Mouse (Mus musculus) lung, adult 2 months (tissue): ENCODE measurements at regions not wholly inside any gene's neighbourhood (a gene's known extent, or its start where the extent isn't known, plus 50 kb on each side); places are given as distances from the start of the nearest gene placed in this dataset.

Experiments
- DNase-seq: peaks from one replicate; pipeline ENCODE4 v3.0.0; 2022
- H3K4me1 ChIP-seq: fragments of 200-500 bp; 2 replicates; pipeline ENCODE4 v1.6.1; 2011; ENCODE audit warnings: low read length; ENCODE audit not compliant: control insufficient read depth, insufficient read depth
- H3K4me3 ChIP-seq: fragments of 200-500 bp; replicated peaks from 2 replicates; pipeline ENCODE3; 2011; ENCODE audit warnings: low read depth, mild to moderate bottlenecking, control low read depth, low read length; ENCODE audit errors: extremely low read depth
- CTCF ChIP-seq: fragments of 200-500 bp; IDR thresholded peaks from 2 replicates; pipeline ENCODE4 v1.5.1; 2011; ENCODE audit warnings: mild to moderate bottlenecking, low read length, control low read depth; ENCODE audit not compliant: insufficient read depth
- POLR2A ChIP-seq: fragments of 200-500 bp; IDR thresholded peaks from 2 replicates; pipeline ENCODE4 v1.6.1; 2011; ENCODE audit warnings: low read depth, mild to moderate bottlenecking, control low read depth, low read length, borderline replicate concordance; ENCODE audit errors: extremely low read depth
- WGBS: fragments of 180-500 bp; shearing (Covaris S2); methylation state at CpG from one replicate; pipeline ENCODE4 v1.1.7; 2018; 5-methylcytosine and 5-hydroxymethylcytosine counted together

GRCm38 (mm10) chr14:31960201-31960854, 68.5 kb upstream of the Galnt15 start:
- Histone ChIP-seq H3K4me1 (peaks cover 10% of the 10 kb centered on the region), H3K4me3 (no peak overlapping the region)
- TF ChIP-seq CTCF (no peak), POLR2A (no peak)
- DNase-seq = no peak
- 63% methylated on average over 9 of the region's 9 CpGs for WGBS

GRCm38 (mm10) chr14:31961442-31961841, 67.3 kb upstream of the Galnt15 start:
- no peak for DNase-seq
- TF ChIP-seq POLR2A (no peak), CTCF (no peak)
- peaks cover 10% of the 10 kb centered on the region for H3K4me1 ChIP-seq
- 44% methylated on average over 5 of the region's 5 CpGs for WGBS
- no peak overlapping the region for H3K4me3 ChIP-seq

- no peak for DNase-seq
- Histone ChIP-seq H3K4me3 (no peak overlapping the region), H3K4me1 (peaks cover 10% of the 10 kb centered on the region)
- 24% methylated on average over 12 of the region's 12 CpGs for WGBS
- TF ChIP-seq POLR2A = peak; percentile 23; the same call in 1 of the 2 replicates
- TF ChIP-seq CTCF = no peak
These were observed 65.5 kb upstream of the Galnt15 start for GRCm38 (mm10) chr14:31963131-31963911.

- Histone ChIP-seq H3K4me1 (peaks cover 10% of the 10 kb centered on the region), H3K4me3 (no peak overlapping the region)
- TF ChIP-seq POLR2A (no peak), CTCF (no peak)
- no peak for DNase-seq
- 71% methylated on average over 2 of the region's 2 CpGs for WGBS
These were observed 64.7 kb upstream of the Galnt15 start for GRCm38 (mm10) chr14:31964076-31964475.

- Histone ChIP-seq H3K4me1 (peaks cover 10% of the 10 kb centered on the region), H3K4me3 (no peak overlapping the region)
- WGBS = 62% methylated on average over 4 of the region's 4 CpGs
- no peak for DNase-seq
- TF ChIP-seq POLR2A (no peak), CTCF (no peak)
These were observed 64.0 kb upstream of the Galnt15 start for GRCm38 (mm10) chr14:31964831-31965230.

- WGBS = 83% methylated on average over 4 of the region's 4 CpGs
- TF ChIP-seq CTCF (no peak), POLR2A (no peak)
- DNase-seq = no peak
- no peaks in the 10 kb centered on the region for H3K4me1 ChIP-seq
- H3K4me3 ChIP-seq = no peak overlapping the region
These were observed 59.3 kb upstream of the Galnt15 start for GRCm38 (mm10) chr14:31969531-31969930.

GRCm38 (mm10) chr14:31970245-31970830, 58.5 kb upstream of the Galnt15 start:
- no peak overlapping the region for H3K4me3 ChIP-seq
- H3K4me1 ChIP-seq = no peaks in the 10 kb centered on the region
- DNase-seq = no peak
- TF ChIP-seq CTCF = no peak
- TF ChIP-seq POLR2A = no peak
- WGBS = 78% methylated on average over 3 of the region's 3 CpGs

- DNase-seq = no peak
- no peaks in the 10 kb centered on the region for H3K4me1 ChIP-seq
- no peak for TF ChIP-seq POLR2A
- no peak for TF ChIP-seq CTCF
- WGBS = 91% methylated on average over 9 of the region's 9 CpGs
- no peak overlapping the region for H3K4me3 ChIP-seq
These were observed 57.9 kb upstream of the Galnt15 start for GRCm38 (mm10) chr14:31970851-31971250.

GRCm38 (mm10) chr14:31973702-31974101, 55.1 kb upstream of the Galnt15 start:
- no peak for TF ChIP-seq POLR2A
- no peak for TF ChIP-seq CTCF
- DNase-seq = no peak
- Histone ChIP-seq H3K4me3 (no peak overlapping the region), H3K4me1 (no peaks in the 10 kb centered on the region)
- 86% methylated on average over 4 of the region's 4 CpGs for WGBS
